Mouse (Mus musculus): ENCODE measurements around the gene 4930507D05Rik. TPM values are rescaled to one million over a fixed set of nuclear protein-coding genes. Genes with fewer than 3 reads are reported as not detected.
"Not testable (repeated sequence)": the region's sequence is repeated elsewhere in the genome, so short reads cannot be mapped to it uniquely, and the experiment has no call there.

4930507D05Rik gene
- polyA plus RNA-seq, 1 experiment from 2014 or later = 1.6 TPM

- 21% methylated on average over 1 of the region's 1 CpGs for WGBS
- peaks cover 3% of the 10 kb centered on the region; the same call in 1 of the 2 replicates for H3K4me1 ChIP-seq (ENCODE audit: control insufficient read depth, insufficient read depth, low read length)
- H3K27me3 ChIP-seq (ENCODE audit: control insufficient read depth, insufficient read depth, low read length) = no peaks in the 10 kb centered on the region
- no peak overlapping the region for H3K4me3 ChIP-seq (replicated peaks; ENCODE audit: low read depth, low read length)
- no peak overlapping the region for H3K4me2 ChIP-seq (ENCODE audit: low read length)
- H3K36me3 ChIP-seq (ENCODE audit: control insufficient read depth, insufficient read depth, low read length) = no peaks in the 10 kb centered on the region
- DNase-seq (peak; percentile 79), ATAC-seq (ENCODE audit: low FRiP score, low TSS enrichment) (no peak)
- H3K9ac ChIP-seq (replicated peaks; ENCODE audit: low read length) = no peak overlapping the region
- H3K27ac ChIP-seq (replicated peaks; ENCODE audit: low read depth, low read length) = no peak overlapping the region
- H3K9me3 ChIP-seq (ENCODE audit: control insufficient read depth, low read length) = no peaks in the 10 kb centered on the region
Observed at GRCm38 (mm10) chr10:62488266-62488665, 39.0 kb downstream of the 4930507D05Rik start.

DNA sequence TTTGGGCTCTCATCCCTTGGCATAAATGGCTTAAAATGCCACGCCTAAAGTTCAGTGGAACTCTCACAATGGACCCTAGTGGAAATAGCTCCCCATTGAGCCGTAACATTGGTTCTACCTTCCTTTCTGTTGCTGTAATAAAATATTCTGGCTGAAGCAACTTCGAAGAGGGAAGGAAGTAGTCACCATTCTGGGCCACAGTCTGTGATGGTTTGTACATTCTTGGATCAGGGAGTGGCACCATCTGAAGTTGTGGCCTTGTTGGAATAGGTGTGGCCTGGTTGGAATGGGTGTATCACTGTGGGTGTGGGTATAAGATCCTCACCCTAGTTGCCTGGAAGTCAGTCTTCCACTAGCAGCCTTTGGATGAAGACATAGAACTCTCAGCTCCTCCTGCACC, 42.4 kb downstream of the 4930507D05Rik start:
- not testable (repeated sequence) for H3K9ac ChIP-seq (replicated peaks; ENCODE audit: low read length); H3K4me3 ChIP-seq (replicated peaks; ENCODE audit: low read depth, low read length); ATAC-seq (ENCODE audit: low FRiP score, low TSS enrichment); H3K27me3 ChIP-seq (ENCODE audit: control insufficient read depth, insufficient read depth, low read length); H3K36me3 ChIP-seq (ENCODE audit: control insufficient read depth, insufficient read depth, low read length); H3K4me1 ChIP-seq (ENCODE audit: control insufficient read depth, insufficient read depth, low read length); H3K27ac ChIP-seq (replicated peaks; ENCODE audit: low read depth, low read length); H3K9me3 ChIP-seq (ENCODE audit: control insufficient read depth, low read length); DNase-seq; H3K4me2 ChIP-seq (ENCODE audit: low read length)
- WGBS = 85% methylated on average over 3 of the region's 3 CpGs

- no peak overlapping the region for H3K4me3 ChIP-seq (replicated peaks; ENCODE audit: low read depth, low read length)
- H3K4me2 ChIP-seq (ENCODE audit: low read length) = peak overlapping the region; percentile 35
Observed at GRCm38 (mm10) chr10:62500088-62500915, 51.0 kb downstream of the 4930507D05Rik start.

More at GRCm38 (mm10) chr10:62500088-62500915, 51.0 kb downstream of the 4930507D05Rik start:
- Histone ChIP-seq H3K9ac (replicated peaks; ENCODE audit: low read length) (no peak overlapping the region), H3K36me3 (ENCODE audit: control insufficient read depth, insufficient read depth, low read length) (no peaks in the 10 kb centered on the region), H3K4me1 (ENCODE audit: control insufficient read depth, insufficient read depth, low read length) (no peaks in the 10 kb centered on the region), H3K27ac (replicated peaks; ENCODE audit: low read depth, low read length) (no peak overlapping the region), H3K27me3 (ENCODE audit: control insufficient read depth, insufficient read depth, low read length) (no peaks in the 10 kb centered on the region), H3K9me3 (ENCODE audit: control insufficient read depth, low read length) (no peaks in the 10 kb centered on the region)
- WGBS = 22% methylated on average over 15 of the region's 15 CpGs
- DNase-seq = peak; percentile 86
- peak; percentile 53; the same call in 1 of the 2 replicates for ATAC-seq (ENCODE audit: low FRiP score, low TSS enrichment)

Other genes with a start within 250 kb of the 4930507D05Rik start
- gene Tspan15, start 218.2 kb upstream of the 4930507D05Rik start, polyA plus RNA-seq (2014; fragmentation: Nextera tagmentation; extraction: Ambion mirVana) = 12.7 and 13.4 TPM in 2 replicates
- gene Tacr2, start 197.1 kb upstream of the 4930507D05Rik start, polyA plus RNA-seq (2014; fragmentation: Nextera tagmentation; extraction: Ambion mirVana) = not detected in 2 replicates
- gene Hk1, start 69.6 kb upstream of the 4930507D05Rik start, polyA plus RNA-seq (2014; fragmentation: Nextera tagmentation; extraction: Ambion mirVana) = 66.2 and 73.7 TPM in 2 replicates
- gene Hkdc1, start 27.0 kb upstream of the 4930507D05Rik start, polyA plus RNA-seq (2014; fragmentation: Nextera tagmentation; extraction: Ambion mirVana) = 0.29 TPM in 1 of 2 replicates, not detected in the other
- 15.8 and 24.5 TPM in 2 replicates for gene Supv3l1, start 249 bp downstream of the 4930507D05Rik start, polyA plus RNA-seq (2014; fragmentation: Nextera tagmentation; extraction: Ambion mirVana)
- 54.2 and 65.0 TPM in 2 replicates for gene Vps26a, start 37.3 kb downstream of the 4930507D05Rik start, polyA plus RNA-seq (2014; fragmentation: Nextera tagmentation; extraction: Ambion mirVana)
- 5.4 and 11.4 TPM in 2 replicates for gene Srgn, start 78.0 kb downstream of the 4930507D05Rik start, polyA plus RNA-seq (2014; fragmentation: Nextera tagmentation; extraction: Ambion mirVana)
- gene Kif1bp, start 129.0 kb downstream of the 4930507D05Rik start, polyA plus RNA-seq (2014; fragmentation: Nextera tagmentation; extraction: Ambion mirVana) = 75.3 and 85.3 TPM in 2 replicates
- gene Ddx21, start 152.8 kb downstream of the 4930507D05Rik start, polyA plus RNA-seq (2014; fragmentation: Nextera tagmentation; extraction: Ambion mirVana) = 16.8 and 23.7 TPM in 2 replicates
- gene Ddx50, start 201.7 kb downstream of the 4930507D05Rik start, polyA plus RNA-seq (2014; fragmentation: Nextera tagmentation; extraction: Ambion mirVana) = 81.5 and 103 TPM in 2 replicates

All from midbrain, embryonic 14.5 days (tissue).